Mouse (Mus musculus) embryonic facial prominence, embryonic 12.5 days (tissue): ENCODE results near the gene Iqgap3. TPM values are rescaled to one million over a fixed set of nuclear protein-coding genes. Genes with fewer than 3 reads are reported as not detected.

ENCODE experiments used
- ATAC-seq: fragments of 200-750 bp; cut with Nextera tagmentation; 2 replicates; pipeline ENCODE4 v1.8.0; 2017; ENCODE audit not compliant: insufficient number of reproducible peaks, insufficient read depth, low FRiP score, low TSS enrichment
- H3K27ac ChIP-seq: fragments of 300-500 bp; sonication (generic); 2 replicates; pipeline ENCODE4 v1.5.1; 2016; ENCODE audit warnings: mild to moderate bottlenecking
- H3K27me3 ChIP-seq: fragments of 300-500 bp; sonication (generic); 2 replicates; pipeline ENCODE4 v1.6.1; 2016; ENCODE audit warnings: mild to moderate bottlenecking, moderate library complexity
- H3K36me3 ChIP-seq: fragments of 300-500 bp; sonication (generic); 2 replicates; pipeline ENCODE4 v1.6.1; 2016; ENCODE audit warnings: mild to moderate bottlenecking
- H3K4me1 ChIP-seq: fragments of 300-500 bp; sonication (generic); 2 replicates; pipeline ENCODE4 v1.6.1; 2016
- H3K4me2 ChIP-seq: fragments of 300-500 bp; sonication (generic); replicated peaks from 2 replicates; pipeline ENCODE4 v1.6.1; 2016; ENCODE audit warnings: mild to moderate bottlenecking, moderate library complexity
- H3K4me3 ChIP-seq: fragments of 300-500 bp; sonication (generic); 2 replicates; pipeline ENCODE4 v1.5.1; 2016; ENCODE audit warnings: mild to moderate bottlenecking
- H3K9ac ChIP-seq: fragments of 300-500 bp; sonication (generic); 2 replicates; pipeline ENCODE4 v1.6.1; 2016; ENCODE audit warnings: mild to moderate bottlenecking, moderate library complexity
- H3K9me3 ChIP-seq: fragments of 300-500 bp; sonication (generic); 2 replicates; pipeline ENCODE4 v1.6.1; 2016; ENCODE audit warnings: mild to moderate bottlenecking, moderate library complexity
- WGBS: fragments of 180-500 bp; shearing (Covaris S2); methylation state at CpG from one replicate; pipeline ENCODE4 v1.1.7; 2016; 5-methylcytosine and 5-hydroxymethylcytosine counted together
- polyA plus RNA-seq: library from polyadenylated mRNA; unstranded; fragments of >200 nt; fragmentation: Nextera tagmentation; extraction: Ambion mirVana; gene quantifications from 2 replicates; pipeline ENCODE4 v1.2.1, GENCODE M21; 2016

Gene Iqgap3
- polyA plus RNA-seq, 1 experiment from 2014 or later = 25.8 TPM

- Histone ChIP-seq H3K4me3 (no peak overlapping the region), H3K9ac (no peak overlapping the region), H3K36me3 (no peaks in the 10 kb centered on the region), H3K27ac (no peak overlapping the region), H3K4me2 (no peak overlapping the region), H3K4me1 (no peaks in the 10 kb centered on the region), H3K9me3 (no peaks in the 10 kb centered on the region), H3K27me3 (0 out of 2 replicates have a peak, but pooled peaks cover 3% of the 10 kb centered on the region)
- no peak for ATAC-seq
- WGBS = 57% methylated on average over 2 of the region's 2 CpGs
Observed at GRCm38 (mm10) chr3:88074351-88074750, 7.4 kb upstream of the Iqgap3 start.

- WGBS = 81% methylated on average over 8 of the region's 8 CpGs
- H3K27ac ChIP-seq = no peak overlapping the region
Observed at GRCm38 (mm10) chr3:88074766-88075165, 7.0 kb upstream of the Iqgap3 start.

DNA sequence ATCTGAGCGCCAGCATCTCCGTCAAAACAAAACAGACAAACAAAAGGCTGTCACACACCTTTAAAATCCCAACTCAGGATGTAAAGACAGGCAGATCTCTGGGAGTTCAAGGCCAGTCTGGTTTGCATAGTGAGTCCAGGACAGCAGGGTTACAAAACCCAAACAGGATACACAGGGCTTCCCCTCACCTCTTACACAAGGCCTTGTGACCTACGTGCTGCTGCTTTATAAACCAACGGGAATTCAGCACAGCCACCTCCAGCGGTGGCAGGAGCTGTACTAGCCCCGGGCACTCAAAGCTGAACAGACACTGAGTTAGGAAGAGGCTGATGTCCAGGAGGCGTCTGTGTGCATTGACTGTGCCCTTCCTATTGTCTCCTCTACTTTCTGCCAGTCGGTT is 4.3 kb upstream of the Iqgap3 start:
- Histone ChIP-seq H3K27ac (no peak overlapping the region), H3K9ac (no peak overlapping the region), H3K36me3 (no peaks in the 10 kb centered on the region), H3K4me1 (peaks cover 4% of the 10 kb centered on the region), H3K9me3 (no peaks in the 10 kb centered on the region), H3K4me3 (no peak overlapping the region), H3K4me2 (no peak overlapping the region), H3K27me3 (0 out of 2 replicates have a peak, but pooled peaks cover 3% of the 10 kb centered on the region)
- ATAC-seq = no peak
- WGBS = 35% methylated on average over 8 of the region's 8 CpGs

More at GRCm38 (mm10) chr3:88074766-88075165, 7.0 kb upstream of the Iqgap3 start:
- no peaks in the 10 kb centered on the region for H3K36me3 ChIP-seq
- no peak overlapping the region for H3K4me3 ChIP-seq
- no peak for ATAC-seq
- H3K4me2 ChIP-seq = no peak overlapping the region
- no peaks in the 10 kb centered on the region for H3K9me3 ChIP-seq
- H3K4me1 ChIP-seq = no peaks in the 10 kb centered on the region
- no peak overlapping the region for H3K9ac ChIP-seq
- H3K27me3 ChIP-seq = 0 out of 2 replicates have a peak, but pooled peaks cover 3% of the 10 kb centered on the region

- 70% methylated on average over 4 of the region's 4 CpGs for WGBS
- Histone ChIP-seq H3K4me2 (no peak within 1 kb of the TSS), H3K4me1 (peaks cover 12% of the 10 kb centered on the region), H3K9me3 (no peaks in the 10 kb centered on the region), H3K27me3 (0 out of 2 replicates have a peak, but pooled peaks cover 3% of the 10 kb centered on the region), H3K36me3 (no peaks in the 10 kb centered on the region), H3K9ac (no peak within 1 kb of the TSS), H3K4me3 (no peak within 1 kb of the TSS), H3K27ac (no peak within 1 kb of the TSS)
- no peak for ATAC-seq
Observed at GRCm38 (mm10) chr3:88078204-88078603, 3.6 kb upstream of the Iqgap3 start, which contains the start of gene Ttc24. Ttc24 (minus strand) TSS chr3:88078304.

GRCm38 (mm10) chr3:88082224-88082618 is 450 bp downstream of the Iqgap3 start:
- H3K36me3 ChIP-seq = peaks cover 11% of the 10 kb centered on the region
- peaks cover 12% of the 10 kb centered on the region for H3K4me1 ChIP-seq
- H3K9me3 ChIP-seq = no peaks in the 10 kb centered on the region
- 3% methylated on average over 13 of the region's 13 CpGs for WGBS
- H3K27me3 ChIP-seq = no peaks in the 10 kb centered on the region
- H3K27ac ChIP-seq = no peak overlapping the region
- ATAC-seq = no peak
- H3K4me2 ChIP-seq = peak overlapping the region; percentile 84
- H3K4me3 ChIP-seq = peak overlapping the region; percentile 69
- peak overlapping the region; percentile 65 for H3K9ac ChIP-seq

DNA sequence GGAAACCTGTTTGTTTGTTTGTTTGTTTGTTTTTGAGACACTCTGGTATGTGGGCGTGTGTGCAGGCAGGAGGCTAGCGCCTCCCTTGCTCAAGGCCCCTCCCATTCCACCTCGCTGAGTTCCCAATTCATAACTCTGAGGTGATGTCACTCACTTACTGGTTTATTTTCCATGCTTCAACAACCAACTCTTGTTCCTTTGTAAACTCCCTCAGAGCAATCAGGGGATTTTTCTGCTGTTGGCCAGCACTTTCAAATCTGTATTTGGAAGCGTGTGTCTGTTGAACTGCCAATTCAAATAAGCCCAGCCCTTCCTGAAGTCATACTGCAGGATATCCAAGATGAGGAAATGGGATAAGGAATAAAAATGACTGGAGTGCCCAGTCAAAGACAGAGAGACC is 892 bp downstream of the Iqgap3 start:
- Histone ChIP-seq H3K27ac (no peak overlapping the region), H3K4me3 (peak overlapping the region; percentile 69), H3K27me3 (no peaks in the 10 kb centered on the region), H3K36me3 (peaks cover 12% of the 10 kb centered on the region), H3K9me3 (no peaks in the 10 kb centered on the region), H3K9ac (peak overlapping the region; percentile 65; the same call in 1 of the 2 replicates), H3K4me1 (peaks cover 12% of the 10 kb centered on the region), H3K4me2 (peak overlapping the region; percentile 84)
- WGBS = 16% methylated on average over 4 of the region's 4 CpGs
- no peak for ATAC-seq

DNA sequence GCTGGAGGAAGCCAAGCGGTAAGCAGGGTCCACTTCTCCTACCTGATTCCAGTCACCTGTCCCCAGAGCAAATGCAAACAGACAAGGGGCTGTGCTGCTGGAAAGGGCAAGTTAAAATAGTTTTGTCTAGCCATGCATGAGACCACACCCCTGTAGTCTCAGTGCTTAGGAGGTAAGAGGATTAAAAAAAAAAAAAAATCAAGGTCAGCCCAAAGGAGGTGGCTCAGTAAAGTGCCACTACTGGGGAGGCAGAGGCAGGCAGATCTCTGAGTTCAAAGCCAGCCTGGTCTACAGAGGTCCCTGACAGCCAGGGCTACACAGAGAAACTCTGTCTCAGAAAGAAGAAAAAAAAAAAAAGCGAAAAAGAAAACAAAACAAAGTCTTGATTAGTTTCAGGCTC is 2.2 kb downstream of the Iqgap3 start:
- no peaks in the 10 kb centered on the region for H3K27me3 ChIP-seq
- ATAC-seq = no peak
- WGBS = 92% methylated on average over 2 of the region's 2 CpGs
- H3K36me3 ChIP-seq = peaks cover 18% of the 10 kb centered on the region
- H3K4me2 ChIP-seq = no peak overlapping the region
- no peak overlapping the region for H3K27ac ChIP-seq
- no peak overlapping the region for H3K4me3 ChIP-seq
- H3K9ac ChIP-seq = no peak overlapping the region
- H3K9me3 ChIP-seq = no peaks in the 10 kb centered on the region
- H3K4me1 ChIP-seq = peaks cover 12% of the 10 kb centered on the region

GRCm38 (mm10) chr3:88085459-88085858 is 3.7 kb downstream of the Iqgap3 start:
- H3K27me3 ChIP-seq = no peaks in the 10 kb centered on the region
- no peak overlapping the region for H3K4me3 ChIP-seq
- no peak for ATAC-seq
- peaks cover 32% of the 10 kb centered on the region for H3K36me3 ChIP-seq
- 52% methylated on average over 2 of the region's 9 CpGs for WGBS
- no peaks in the 10 kb centered on the region for H3K9me3 ChIP-seq
- peaks cover 12% of the 10 kb centered on the region for H3K4me1 ChIP-seq
- no peak overlapping the region for H3K4me2 ChIP-seq
- no peak overlapping the region for H3K9ac ChIP-seq
- H3K27ac ChIP-seq = 0 out of 2 replicates have a peak overlapping the region, but pooled peaks have one; percentile 7

- Histone ChIP-seq H3K36me3 (peaks cover 55% of the 10 kb centered on the region), H3K9ac (no peak overlapping the region), H3K27me3 (no peaks in the 10 kb centered on the region), H3K27ac (no peak overlapping the region), H3K4me3 (no peak overlapping the region), H3K9me3 (no peaks in the 10 kb centered on the region), H3K4me2 (no peak overlapping the region), H3K4me1 (peaks cover 6% of the 10 kb centered on the region)
- ATAC-seq = no peak
- 67% methylated on average over 1 of the region's 1 CpGs for WGBS
Observed at GRCm38 (mm10) chr3:88087688-88088087, 5.9 kb downstream of the Iqgap3 start.

DNA sequence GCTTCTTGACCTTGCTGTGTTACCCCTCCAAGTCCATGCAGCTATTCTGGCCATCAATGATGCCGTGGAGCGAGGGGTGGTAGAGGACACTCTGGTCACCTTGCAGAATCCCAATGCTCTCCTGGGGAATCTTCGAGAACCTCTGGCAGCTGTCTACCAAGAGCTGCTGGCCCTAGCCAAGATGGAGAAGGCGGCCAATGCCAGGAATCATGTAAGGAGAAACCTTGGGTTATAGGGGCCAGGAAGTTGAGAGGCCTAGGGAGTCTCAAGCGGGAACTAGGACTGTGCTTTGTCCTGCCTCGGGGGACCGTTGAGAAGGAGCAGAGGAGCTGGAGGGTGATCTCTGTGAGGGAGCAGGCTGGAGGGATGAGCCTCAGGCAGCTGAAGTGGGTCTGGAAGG is 8.3 kb downstream of the Iqgap3 start:
- Histone ChIP-seq H3K4me2 (no peak overlapping the region), H3K4me3 (no peak overlapping the region), H3K4me1 (no peaks in the 10 kb centered on the region), H3K36me3 (peaks cover 77% of the 10 kb centered on the region), H3K27me3 (no peaks in the 10 kb centered on the region), H3K9ac (0 out of 2 replicates have a peak overlapping the region, but pooled peaks have one; percentile 15), H3K9me3 (no peaks in the 10 kb centered on the region), H3K27ac (no peak overlapping the region)
- ATAC-seq = no peak
- 88% methylated on average over 7 of the region's 7 CpGs for WGBS

DNA sequence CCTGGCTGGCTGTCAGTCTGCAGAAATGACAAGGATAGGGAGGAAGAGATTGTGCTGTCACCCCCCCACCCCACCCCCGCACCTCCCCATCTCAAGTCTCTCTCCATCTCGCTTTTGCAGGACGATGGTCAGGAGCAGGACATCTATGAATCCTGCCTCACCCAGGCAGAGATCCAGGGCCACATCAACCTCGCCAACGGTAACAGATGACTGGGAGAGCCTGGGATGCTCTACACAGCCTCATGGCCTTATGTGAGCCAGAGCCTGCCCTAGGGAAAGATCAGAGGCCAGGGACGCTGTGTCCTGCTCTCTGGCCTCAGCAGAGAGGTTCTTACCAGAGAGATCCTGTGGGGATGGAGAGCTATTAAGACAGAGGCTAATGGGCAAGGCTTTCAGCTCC is 8.8 kb downstream of the Iqgap3 start:
- no peak overlapping the region for H3K4me2 ChIP-seq
- H3K4me1 ChIP-seq = no peaks in the 10 kb centered on the region
- peaks cover 78% of the 10 kb centered on the region for H3K36me3 ChIP-seq
- H3K9ac ChIP-seq = 0 out of 2 replicates have a peak overlapping the region, but pooled peaks have one; percentile 15
- no peaks in the 10 kb centered on the region for H3K9me3 ChIP-seq
- H3K4me3 ChIP-seq = no peak overlapping the region
- H3K27me3 ChIP-seq = no peaks in the 10 kb centered on the region
- no peak overlapping the region for H3K27ac ChIP-seq
- ATAC-seq = no peak
- 94% methylated on average over 6 of the region's 6 CpGs for WGBS

- 86% methylated on average over 5 of the region's 5 CpGs for WGBS
- no peaks in the 10 kb centered on the region for H3K27me3 ChIP-seq
- H3K4me1 ChIP-seq = no peaks in the 10 kb centered on the region
- H3K36me3 ChIP-seq = peaks cover 87% of the 10 kb centered on the region
- no peaks in the 10 kb centered on the region for H3K9me3 ChIP-seq
- no peak for ATAC-seq
- H3K27ac ChIP-seq = no peak overlapping the region
- H3K4me2 ChIP-seq = no peak overlapping the region
- no peak overlapping the region for H3K9ac ChIP-seq
- H3K4me3 ChIP-seq = no peak overlapping the region
Observed at GRCm38 (mm10) chr3:88094126-88094525, 12.4 kb downstream of the Iqgap3 start.
